Comparison of ENCODE assay signal across 17 mouse cellular contexts in the genomic region with DNA sequence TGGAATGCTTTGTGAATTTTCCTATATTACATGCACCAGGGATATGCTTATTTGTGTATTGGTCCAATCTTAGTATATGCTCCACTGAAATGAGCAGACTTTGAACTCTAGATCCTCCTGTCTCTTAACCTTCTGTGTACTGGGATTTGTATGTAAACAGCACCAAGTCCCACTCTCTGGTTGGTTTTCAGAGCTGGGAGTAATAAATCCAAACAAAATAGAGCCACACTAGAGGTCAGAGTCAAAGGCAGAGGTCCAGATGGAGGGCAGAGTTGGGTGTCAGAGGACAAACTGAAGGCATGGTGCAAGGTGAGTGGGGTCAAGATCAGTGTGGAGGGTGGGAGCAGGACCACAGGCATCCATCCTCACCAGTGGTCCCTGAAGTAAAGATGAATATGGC. TPM values are rescaled to one million over a fixed set of nuclear protein-coding genes. Genes with fewer than 3 reads are reported as not detected.
"Had no signal": no experiment of that assay in that cellular context is flagged by ENCODE, and none has a peak within 500 bp of the region (broad histone marks: within the 10 kb centered on the region; RNA-seq: fewer than 3 reads in every experiment).

No protein-coding gene starts in this region.

- H3K4me1 ChIP-seq: neural tube, embryonic 15.5 days; stomach, embryonic 15.5 days had no signal

- H3K9me3 ChIP-seq: neural tube, embryonic 15.5 days; stomach, embryonic 15.5 days had no signal

- H3K27ac ChIP-seq: neural tube, embryonic 15.5 days; stomach, embryonic 15.5 days; stomach, postnatal 0 days had no signal

- H3K4me2 ChIP-seq: neural tube, embryonic 15.5 days; stomach, embryonic 15.5 days had no signal

- H3K36me3 ChIP-seq: neural tube, embryonic 15.5 days; stomach, embryonic 15.5 days had no signal

- DNase-seq: retina, postnatal 1 day; right cerebral cortex, adult 18-20 months; right cerebral cortex, postnatal 14 days; right cerebral cortex, postnatal 25 days; right cerebral cortex, postnatal 4 days; spleen, adult 18-20 months; thymus, adult 18-20 months; thymus, adult 2 months; thymus, postnatal 14 days; thymus, postnatal 25 days; thymus, postnatal 36 days; thymus, postnatal 4 days had no signal

- H3K9ac ChIP-seq: neural tube, embryonic 15.5 days; stomach, embryonic 15.5 days had no signal

- H3K4me3 ChIP-seq: neural tube, embryonic 15.5 days; stomach, embryonic 15.5 days had no signal

- H3K27me3 ChIP-seq: neural tube, embryonic 15.5 days; stomach, embryonic 15.5 days had no signal

RNA-seq across cellular contexts. Expression of gene Slc27a5, which starts 2.1 kb away (rescaled TPM):
- polyA plus RNA-seq: small intestine, adult 2 months; stomach, embryonic 14.5 days had no signal
